Mouse (Mus musculus): ENCODE data around the gene Iqgap1. TPM values are rescaled to one million over a fixed set of nuclear protein-coding genes. Genes with fewer than 3 reads are reported as not detected.
A peak's percentile ranks its signal among the peaks of the same experiment; 100 is the strongest.

The Iqgap1 gene
- polyA plus RNA-seq (2012; rRNA removed) = 38.1 and 42.0 TPM in 2 replicates

GRCm38 (mm10) chr7:80825843-80826403 is at the start of gene Iqgap1:
Iqgap1 (minus strand) TSS chr7:80825974.
- DNase-seq = no peak
- TF ChIP-seq POLR2A (IDR thresholded peaks at IDR 0.05; ENCODE audit: low read depth, low read length) (no peak), CTCF (conservative IDR thresholded peaks at IDR 0.05; ENCODE audit: insufficient read depth, insufficient read length, low read depth, low read length) (no peak)
- Histone ChIP-seq H3K27ac (ENCODE audit: insufficient read depth, low read depth, low read length) (no peak within 1 kb of the TSS), H3K4me1 (ENCODE audit: control insufficient read depth, insufficient read depth, low read length) (no peaks in the 10 kb centered on the region), H3K27me3 (replicated peaks; ENCODE audit: control insufficient read depth, insufficient read depth, low read length) (no peaks in the 10 kb centered on the region), H3K4me3 (ENCODE audit: insufficient read depth, low read depth, low read length) (no peak within 1 kb of the TSS), H3K36me3 (ENCODE audit: control insufficient read depth, insufficient read depth, low read length) (no peaks in the 10 kb centered on the region)
- WGBS = 52% methylated on average over 11 of the region's 11 CpGs

GRCm38 (mm10) chr7:80873631-80874030 is 47.9 kb upstream of the Iqgap1 start:
- Histone ChIP-seq H3K36me3 (ENCODE audit: control insufficient read depth, insufficient read depth, low read length) (no peaks in the 10 kb centered on the region; the same call in 1 of the 2 replicates), H3K4me1 (ENCODE audit: control insufficient read depth, insufficient read depth, low read length) (no peaks in the 10 kb centered on the region), H3K27me3 (replicated peaks; ENCODE audit: control insufficient read depth, insufficient read depth, low read length) (no peaks in the 10 kb centered on the region), H3K27ac (ENCODE audit: insufficient read depth, low read depth, low read length) (no peak overlapping the region), H3K4me3 (ENCODE audit: insufficient read depth, low read depth, low read length) (no peak overlapping the region)
- DNase-seq = no peak
- TF ChIP-seq POLR2A (IDR thresholded peaks at IDR 0.05; ENCODE audit: low read depth, low read length) (no peak), CTCF (conservative IDR thresholded peaks at IDR 0.05; ENCODE audit: insufficient read depth, insufficient read length, low read depth, low read length) (0 out of 2 replicates have a peak, but pooled peaks have one; percentile 9)
- WGBS = 96% methylated on average over 2 of the region's 2 CpGs

- TF ChIP-seq CTCF (conservative IDR thresholded peaks at IDR 0.05; ENCODE audit: insufficient read depth, insufficient read length, low read depth, low read length) (no peak), POLR2A (IDR thresholded peaks at IDR 0.05; ENCODE audit: low read depth, low read length) (no peak)
- no peak overlapping the region for H3K4me3 ChIP-seq (ENCODE audit: insufficient read depth, low read depth, low read length)
- no peaks in the 10 kb centered on the region; the same call in 1 of the 2 replicates for H3K4me1 ChIP-seq (ENCODE audit: control insufficient read depth, insufficient read depth, low read length)
- WGBS = 90% methylated on average over 5 of the region's 5 CpGs
- peaks cover 2% of the 10 kb centered on the region; the same call in 1 of the 2 replicates for H3K36me3 ChIP-seq (ENCODE audit: control insufficient read depth, insufficient read depth, low read length)
- DNase-seq = no peak
- H3K27me3 ChIP-seq (replicated peaks; ENCODE audit: control insufficient read depth, insufficient read depth, low read length) = no peaks in the 10 kb centered on the region
- H3K27ac ChIP-seq (ENCODE audit: insufficient read depth, low read depth, low read length) = no peak overlapping the region
These were observed 47.3 kb upstream of the Iqgap1 start for GRCm38 (mm10) chr7:80873038-80873437.

- H3K27me3 ChIP-seq (replicated peaks; ENCODE audit: control insufficient read depth, insufficient read depth, low read length) = no peaks in the 10 kb centered on the region
- WGBS = 52% methylated on average over 2 of the region's 2 CpGs
- peak; percentile 64 for DNase-seq
- TF ChIP-seq CTCF (conservative IDR thresholded peaks at IDR 0.05; ENCODE audit: insufficient read depth, insufficient read length, low read depth, low read length) (no peak), POLR2A (IDR thresholded peaks at IDR 0.05; ENCODE audit: low read depth, low read length) (no peak)
- peaks cover 3% of the 10 kb centered on the region; the same call in 1 of the 2 replicates for H3K36me3 ChIP-seq (ENCODE audit: control insufficient read depth, insufficient read depth, low read length)
- no peak overlapping the region for H3K4me3 ChIP-seq (ENCODE audit: insufficient read depth, low read depth, low read length)
- peaks cover 21% of the 10 kb centered on the region for H3K4me1 ChIP-seq (ENCODE audit: control insufficient read depth, insufficient read depth, low read length)
- H3K27ac ChIP-seq (ENCODE audit: insufficient read depth, low read depth, low read length) = peak overlapping the region; percentile 66; the same call in 1 of the 2 replicates
These were observed 42.9 kb upstream of the Iqgap1 start for GRCm38 (mm10) chr7:80868686-80869085.

- WGBS = 31% methylated on average over 7 of the region's 7 CpGs
- no peaks in the 10 kb centered on the region for H3K27me3 ChIP-seq (replicated peaks; ENCODE audit: control insufficient read depth, insufficient read depth, low read length)
- DNase-seq = peak; percentile 76
- peaks cover 3% of the 10 kb centered on the region; the same call in 1 of the 2 replicates for H3K36me3 ChIP-seq (ENCODE audit: control insufficient read depth, insufficient read depth, low read length)
- peak overlapping the region; percentile 95 for H3K27ac ChIP-seq (ENCODE audit: insufficient read depth, low read depth, low read length)
- H3K4me3 ChIP-seq (ENCODE audit: insufficient read depth, low read depth, low read length) = no peak overlapping the region
- TF ChIP-seq POLR2A (IDR thresholded peaks at IDR 0.05; ENCODE audit: low read depth, low read length) = no peak
- TF ChIP-seq CTCF (conservative IDR thresholded peaks at IDR 0.05; ENCODE audit: insufficient read depth, insufficient read length, low read depth, low read length) = no peak
- H3K4me1 ChIP-seq (ENCODE audit: control insufficient read depth, insufficient read depth, low read length) = peaks cover 21% of the 10 kb centered on the region
These were observed 40.9 kb upstream of the Iqgap1 start for GRCm38 (mm10) chr7:80866514-80867147.

GRCm38 (mm10) chr7:80865521-80865920 is 39.7 kb upstream of the Iqgap1 start:
- DNase-seq = no peak
- H3K36me3 ChIP-seq (ENCODE audit: control insufficient read depth, insufficient read depth, low read length) = peaks cover 3% of the 10 kb centered on the region; the same call in 1 of the 2 replicates
- no peak for TF ChIP-seq POLR2A (IDR thresholded peaks at IDR 0.05; ENCODE audit: low read depth, low read length)
- TF ChIP-seq CTCF (conservative IDR thresholded peaks at IDR 0.05; ENCODE audit: insufficient read depth, insufficient read length, low read depth, low read length) = no peak
- peaks cover 21% of the 10 kb centered on the region for H3K4me1 ChIP-seq (ENCODE audit: control insufficient read depth, insufficient read depth, low read length)
- no peaks in the 10 kb centered on the region for H3K27me3 ChIP-seq (replicated peaks; ENCODE audit: control insufficient read depth, insufficient read depth, low read length)
- H3K27ac ChIP-seq (ENCODE audit: insufficient read depth, low read depth, low read length) = peak overlapping the region; percentile 0; the same call in 1 of the 2 replicates
- 84% methylated on average over 7 of the region's 7 CpGs for WGBS
- H3K4me3 ChIP-seq (ENCODE audit: insufficient read depth, low read depth, low read length) = no peak overlapping the region

- H3K27me3 ChIP-seq (replicated peaks; ENCODE audit: control insufficient read depth, insufficient read depth, low read length) = no peaks in the 10 kb centered on the region
- peaks cover 24% of the 10 kb centered on the region for H3K4me1 ChIP-seq (ENCODE audit: control insufficient read depth, insufficient read depth, low read length)
- TF ChIP-seq CTCF (conservative IDR thresholded peaks at IDR 0.05; ENCODE audit: insufficient read depth, insufficient read length, low read depth, low read length) = no peak
- TF ChIP-seq POLR2A (IDR thresholded peaks at IDR 0.05; ENCODE audit: low read depth, low read length) = no peak
- no peak overlapping the region for H3K4me3 ChIP-seq (ENCODE audit: insufficient read depth, low read depth, low read length)
- peak; percentile 15 for DNase-seq
- peaks cover 3% of the 10 kb centered on the region; the same call in 1 of the 2 replicates for H3K36me3 ChIP-seq (ENCODE audit: control insufficient read depth, insufficient read depth, low read length)
- 51% methylated on average over 8 of the region's 8 CpGs for WGBS
- peak overlapping the region; percentile 56 for H3K27ac ChIP-seq (ENCODE audit: insufficient read depth, low read depth, low read length)
These were observed 39.1 kb upstream of the Iqgap1 start for GRCm38 (mm10) chr7:80864831-80865230.
